Mouse (Mus musculus): Measurements from ENCODE around the gene Tnfsf8.

Tnfsf8 gene

GRCm38 (mm10) chr4:63845760-63846159 lies 15.4 kb downstream of the Tnfsf8 start:
- no peak for ATAC-seq (ENCODE audit: insufficient number of reproducible peaks, low FRiP score, low TSS enrichment)

DNA sequence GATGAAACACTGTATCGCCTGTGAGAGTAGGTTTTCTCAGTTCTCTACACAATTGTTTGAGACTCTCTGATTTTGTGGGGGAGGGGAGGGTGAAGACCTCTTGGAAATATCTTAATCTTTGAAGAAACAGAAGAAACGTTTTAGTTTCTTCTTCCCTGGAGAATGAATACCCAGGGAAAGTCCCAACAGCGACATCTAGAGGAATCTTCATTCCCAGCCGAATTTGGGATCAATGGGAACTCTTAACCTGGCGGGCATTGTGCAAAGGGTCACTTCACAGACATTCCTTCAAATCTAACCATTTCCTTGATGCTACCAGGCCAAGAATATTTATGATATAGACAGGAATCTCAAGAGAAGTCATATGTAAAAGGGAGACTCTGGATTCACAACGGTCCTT lies 17.2 kb downstream of the Tnfsf8 start:
- no peak for ATAC-seq (ENCODE audit: insufficient number of reproducible peaks, low FRiP score, low TSS enrichment)

DNA sequence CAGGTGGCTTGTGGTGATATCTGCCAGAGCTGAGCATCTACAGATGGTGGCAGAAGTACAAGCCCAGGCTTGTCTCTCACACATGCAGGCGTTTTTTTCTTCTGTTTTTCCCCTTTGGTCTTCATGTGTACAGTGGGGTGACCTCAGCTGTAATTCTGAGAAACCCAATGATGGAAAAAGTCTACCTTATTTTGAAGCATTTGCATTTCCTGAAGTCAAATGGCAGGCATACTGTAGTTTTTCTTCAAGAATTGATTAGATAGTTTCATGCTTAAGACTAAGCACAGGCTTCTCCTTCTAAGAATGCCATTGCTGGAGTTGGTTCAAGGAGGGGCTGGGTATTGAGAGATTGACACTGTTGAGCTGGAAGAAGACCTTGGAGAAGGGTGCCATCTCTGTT lies 18.9 kb downstream of the Tnfsf8 start:
- no peak for ATAC-seq (ENCODE audit: insufficient number of reproducible peaks, low FRiP score, low TSS enrichment)

DNA sequence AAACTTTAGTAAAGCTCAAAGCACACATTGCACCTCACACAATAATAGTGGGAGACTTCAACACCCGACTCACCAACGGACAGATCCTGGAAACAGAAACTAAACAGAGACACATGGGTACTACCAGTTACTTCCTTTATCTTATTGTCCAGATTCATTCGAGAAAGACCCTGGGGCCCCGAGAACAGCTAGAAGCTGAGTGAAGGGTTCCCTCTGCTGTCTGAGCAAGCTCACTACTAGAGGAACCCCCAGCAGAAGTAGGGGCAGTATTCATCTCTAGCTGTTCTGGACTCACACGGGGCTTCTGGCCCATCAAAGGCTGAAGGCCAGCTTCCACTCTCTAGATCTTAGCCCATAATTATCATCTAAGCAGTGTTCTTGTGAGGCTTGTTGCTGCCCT lies 20.7 kb downstream of the Tnfsf8 start:
- no peak; the same call in 1 of the 2 replicates for ATAC-seq (ENCODE audit: insufficient number of reproducible peaks, low FRiP score, low TSS enrichment)

DNA sequence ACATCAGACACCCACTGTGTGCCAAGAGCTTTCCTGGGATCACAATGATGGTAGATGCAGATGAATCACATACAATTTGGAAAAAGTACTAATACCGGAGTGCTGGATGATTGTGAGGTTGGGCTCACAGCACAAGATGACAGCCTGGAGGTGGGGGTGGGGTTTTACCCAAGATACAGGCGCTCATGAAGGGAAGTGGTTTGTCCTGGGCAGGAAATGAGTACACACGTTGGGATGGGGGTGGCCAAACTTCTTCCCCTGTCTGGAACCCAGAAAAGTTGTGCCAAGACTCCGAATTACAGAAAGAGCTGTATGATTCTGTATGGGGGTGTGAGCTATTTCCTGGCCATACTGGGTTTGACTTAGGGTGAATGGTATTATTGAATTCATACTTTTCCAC lies 38.0 kb downstream of the Tnfsf8 start:
- no peak for ATAC-seq (ENCODE audit: insufficient number of reproducible peaks, low FRiP score, low TSS enrichment)

DNA sequence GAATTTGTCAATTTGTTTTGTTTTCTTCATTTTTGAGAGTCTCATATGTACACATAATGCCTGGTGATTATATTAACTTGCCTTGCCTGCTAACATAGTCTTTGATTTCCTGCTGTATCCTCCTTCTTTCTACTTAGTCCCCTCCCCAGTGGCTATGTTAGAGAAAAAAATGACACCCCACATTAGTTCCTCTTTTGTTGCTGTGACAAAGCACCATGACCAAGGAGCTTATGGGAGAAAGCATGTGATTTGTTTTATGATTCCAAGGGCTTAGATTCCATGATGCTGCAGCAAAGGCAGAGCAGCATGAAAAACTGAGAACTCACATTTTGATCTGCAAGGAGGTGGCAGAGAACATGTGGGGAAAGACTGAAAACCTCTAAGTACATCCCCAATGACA lies 43.6 kb downstream of the Tnfsf8 start:
- no peak for ATAC-seq (ENCODE audit: insufficient number of reproducible peaks, low FRiP score, low TSS enrichment)

- no peak for ATAC-seq (ENCODE audit: insufficient number of reproducible peaks, low FRiP score, low TSS enrichment)
These were observed 45.5 kb downstream of the Tnfsf8 start for GRCm38 (mm10) chr4:63815668-63816067.

DNA sequence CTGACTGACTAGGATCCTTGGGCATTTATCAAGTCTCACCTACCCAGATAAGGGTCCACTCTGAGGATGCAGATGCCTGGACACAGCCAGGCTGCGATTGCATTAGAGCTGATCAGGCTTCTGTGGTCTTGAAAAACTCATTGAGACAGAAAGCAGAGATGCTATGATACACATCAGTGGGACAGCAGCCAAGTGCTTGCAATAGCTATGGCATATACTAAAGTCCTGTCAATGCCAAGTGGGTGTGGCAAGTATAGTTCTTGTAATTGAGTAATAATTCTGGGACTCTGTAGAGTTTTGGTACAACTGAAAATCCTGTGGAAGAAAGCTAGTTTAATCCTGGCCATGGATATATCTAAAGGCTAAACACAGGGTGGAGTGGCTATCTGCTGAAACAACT lies 63.1 kb downstream of the Tnfsf8 start:
- ATAC-seq (ENCODE audit: insufficient number of reproducible peaks, low FRiP score, low TSS enrichment) = no peak

DNA sequence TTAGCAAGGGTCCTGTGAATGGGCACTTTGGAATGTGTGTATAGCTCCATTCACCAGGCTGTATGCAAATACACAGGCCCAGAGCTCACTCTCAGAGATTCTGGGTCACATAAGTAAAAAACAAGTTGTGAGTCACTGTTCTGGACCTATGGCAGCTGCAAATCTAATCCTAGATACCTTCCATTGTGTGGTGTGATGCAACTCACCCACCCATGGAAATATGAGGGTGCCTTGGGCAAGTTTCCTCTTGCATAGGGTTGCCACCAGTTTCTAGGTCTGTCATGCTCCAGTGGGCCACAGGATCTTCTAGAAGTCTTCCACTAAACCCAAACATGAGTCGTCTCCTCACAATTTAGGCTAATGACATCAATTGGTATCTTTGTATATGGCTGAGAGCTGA lies 64.6 kb downstream of the Tnfsf8 start:
- ATAC-seq (ENCODE audit: insufficient number of reproducible peaks, low FRiP score, low TSS enrichment) = no peak

- no peak for ATAC-seq (ENCODE audit: insufficient number of reproducible peaks, low FRiP score, low TSS enrichment)
These were observed 68.8 kb downstream of the Tnfsf8 start for GRCm38 (mm10) chr4:63792328-63792727.

GRCm38 (mm10) chr4:63785466-63785865 lies 75.7 kb downstream of the Tnfsf8 start:
- no peak for ATAC-seq (ENCODE audit: insufficient number of reproducible peaks, low FRiP score, low TSS enrichment)

- ATAC-seq (ENCODE audit: insufficient number of reproducible peaks, low FRiP score, low TSS enrichment) = no peak
These were observed 77.3 kb downstream of the Tnfsf8 start for GRCm38 (mm10) chr4:63783826-63784225.

- no peak for ATAC-seq (ENCODE audit: insufficient number of reproducible peaks, low FRiP score, low TSS enrichment)
These were observed 78.1 kb downstream of the Tnfsf8 start for GRCm38 (mm10) chr4:63782970-63783613.
